Mouse (Mus musculus) C2C12 (cell line): ENCODE measurements around the gene Ndufa7.

Experiments used
- CEBPB ChIP-seq: IDR thresholded peaks from one replicate; pipeline ENCODE4 v1.6.1; 2011; ENCODE audit warnings: low read depth, mild to moderate bottlenecking, control low read depth, moderate library complexity
- CTCF ChIP-seq: IDR thresholded peaks from one replicate; pipeline ENCODE4 v1.5.1; 2011; ENCODE audit not compliant: control insufficient read depth, insufficient read depth, insufficient read length
- FOSL1 ChIP-seq: IDR thresholded peaks from one replicate; pipeline ENCODE4 v1.8.0; 2011; ENCODE audit warnings: mild to moderate bottlenecking, low read length; ENCODE audit not compliant: poor library complexity, insufficient read depth, severe bottlenecking
- MAX ChIP-seq: IDR thresholded peaks from one replicate; pipeline ENCODE4 v1.6.1; 2011; ENCODE audit warnings: mild to moderate bottlenecking, control low read depth
- MYOD1 ChIP-seq: IDR thresholded peaks from one replicate; pipeline ENCODE4 v1.6.1; 2011; ENCODE audit warnings: low read depth; ENCODE audit not compliant: control insufficient read depth, insufficient read length
- MYOG ChIP-seq: IDR thresholded peaks from one replicate; pipeline ENCODE4 v1.6.1; 2011; ENCODE audit not compliant: control insufficient read depth, insufficient read length; ENCODE audit errors: extremely low read depth
- USF1 ChIP-seq: IDR thresholded peaks from one replicate; pipeline ENCODE4 v1.6.1; 2011; ENCODE audit warnings: low read depth, mild to moderate bottlenecking, control low read depth, moderate library complexity

DNA sequence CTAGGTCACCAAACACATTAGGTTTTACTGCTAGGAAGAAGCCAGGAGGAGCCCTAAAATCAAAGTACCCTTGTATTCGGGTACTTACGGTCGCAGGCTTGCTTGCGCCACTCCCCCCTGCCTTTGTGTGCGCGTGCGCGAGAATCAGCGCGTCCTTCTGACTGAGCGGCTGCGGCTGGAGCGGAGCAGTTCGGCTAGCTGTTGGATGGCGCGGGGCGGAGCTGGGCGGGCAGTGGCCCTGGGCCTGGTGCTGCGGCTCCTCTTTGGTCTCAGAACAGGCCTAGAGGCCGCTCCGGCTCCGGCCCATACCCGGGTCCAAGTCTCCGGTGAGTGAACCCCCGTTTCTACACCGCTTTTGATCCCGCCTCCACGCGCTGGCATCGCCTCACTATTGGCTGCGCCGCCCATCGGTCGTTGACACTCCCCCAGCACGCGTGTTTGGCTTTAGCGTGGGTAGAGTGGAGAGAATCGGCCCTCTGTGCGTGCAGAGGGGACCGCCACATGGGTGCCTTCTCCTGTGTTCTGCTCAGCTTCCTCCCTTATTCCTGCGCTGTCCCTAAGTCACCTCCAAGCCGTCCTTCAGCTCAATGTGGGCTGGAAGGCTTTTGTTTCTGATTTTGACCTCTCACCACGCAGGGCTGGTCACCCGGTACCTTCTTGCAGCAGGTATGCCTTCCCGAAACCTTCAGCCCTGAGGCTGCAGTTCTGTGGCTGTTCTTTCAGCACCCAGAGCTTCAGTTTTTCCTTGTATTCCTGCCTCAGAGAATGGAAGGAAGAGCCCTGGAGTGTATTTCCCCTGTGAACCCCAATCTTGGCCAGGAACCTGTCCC lies 18.8 kb downstream of the Ndufa7 start, which contains the start of gene Cd320:
- TF ChIP-seq CTCF (no peak), USF1 (no peak), MYOG (no peak), CEBPB (peak; percentile 60), FOSL1 (no peak), MAX (peak; percentile 13), MYOD1 (no peak)
